Mouse (Mus musculus) midbrain, embryonic 14.5 days (tissue): ENCODE results near the gene Ercc1. TPM values are rescaled to one million over a fixed set of nuclear protein-coding genes. Genes with fewer than 3 reads are reported as not detected.

ENCODE experiments used
- ATAC-seq: fragments of 200-750 bp; cut with Nextera tagmentation; 2 replicates; pipeline ENCODE4 v1.8.0; 2017; ENCODE audit warnings: moderate number of reproducible peaks, moderate library complexity; ENCODE audit not compliant: low FRiP score, low TSS enrichment
- DNase-seq: peaks from one replicate; pipeline ENCODE4 v3.0.0-alpha.2; 2015
- H3K27ac ChIP-seq: fragments of 300-500 bp; sonication (generic); replicated peaks from 2 replicates; pipeline ENCODE4 v1.5.1; 2014; ENCODE audit warnings: mild to moderate bottlenecking, low read depth, low read length, moderate library complexity
- H3K27me3 ChIP-seq: fragments of 300-500 bp; sonication (generic); 2 replicates; pipeline ENCODE4 v1.6.1; 2014; ENCODE audit warnings: low read length, control low read depth, mixed read lengths; ENCODE audit not compliant: control insufficient read depth, insufficient read depth
- H3K36me3 ChIP-seq: fragments of 300-500 bp; sonication (generic); 2 replicates; pipeline ENCODE4 v1.6.1; 2014; ENCODE audit warnings: low read length, control low read depth; ENCODE audit not compliant: control insufficient read depth, insufficient read depth
- H3K4me1 ChIP-seq: fragments of 300-500 bp; sonication (generic); 2 replicates; pipeline ENCODE4 v1.6.1; 2014; ENCODE audit warnings: mild to moderate bottlenecking, antibody characterized with exemption, low read length, control low read depth; ENCODE audit not compliant: control insufficient read depth, insufficient read depth
- H3K4me2 ChIP-seq: fragments of 300-500 bp; sonication (generic); 2 replicates; pipeline ENCODE4 v1.6.1; 2014; ENCODE audit warnings: mild to moderate bottlenecking, low read length, moderate library complexity
- H3K4me3 ChIP-seq: fragments of 300-500 bp; sonication (generic); replicated peaks from 2 replicates; pipeline ENCODE4 v1.5.1; 2014; ENCODE audit warnings: low read depth, low read length
- H3K9ac ChIP-seq: fragments of 300-500 bp; sonication (generic); replicated peaks from 2 replicates; pipeline ENCODE4 v1.6.1; 2014; ENCODE audit warnings: mild to moderate bottlenecking, low read length, moderate library complexity
- H3K9me3 ChIP-seq: fragments of 300-500 bp; sonication (generic); 2 replicates; pipeline ENCODE4 v1.6.1; 2016; ENCODE audit warnings: low read length, control low read depth, mixed read lengths; ENCODE audit not compliant: control insufficient read depth
- WGBS: fragments of 180-500 bp; shearing (Covaris S2); extraction: QIAGEN DNeasy Blood & Tissue Kit; methylation state at CpG from one replicate; pipeline ENCODE4 v1.1.7; 2014; 5-methylcytosine and 5-hydroxymethylcytosine counted together
- polyA plus RNA-seq: library from polyadenylated mRNA; unstranded; fragments of >200 nt; fragmentation: Nextera tagmentation; extraction: Ambion mirVana; gene quantifications from 2 replicates; pipeline ENCODE4 v1.2.1, GENCODE M21; 2014

Gene Ercc1
- polyA plus RNA-seq, 1 experiment from 2014 or later, result 78.9 TPM

- WGBS, result under 1% methylated on average over 45 of the region's 45 CpGs
- H3K4me1 ChIP-seq, result peaks cover 26% of the 10 kb centered on the region
- H3K4me3 ChIP-seq, result peak overlapping the region; percentile 70
- no peaks in the 10 kb centered on the region for H3K9me3 ChIP-seq
- H3K4me2 ChIP-seq, result peak overlapping the region; percentile 97
- no peak overlapping the region for H3K27ac ChIP-seq
- ATAC-seq (peak; percentile 55), DNase-seq (peak; percentile 76)
- 0 out of 2 replicates have a peak, but pooled peaks cover 6% of the 10 kb centered on the region for H3K27me3 ChIP-seq
- peak overlapping the region; percentile 59; the same call in 1 of the 2 replicates for H3K9ac ChIP-seq
- peaks cover 21% of the 10 kb centered on the region for H3K36me3 ChIP-seq
Measured at GRCm38 (mm10) chr7:19359892-19360641, 15.5 kb downstream of the Ercc1 start.

- ATAC-seq (peak; percentile 59), DNase-seq (peak; percentile 89)
- Histone ChIP-seq H3K4me2 (peak overlapping the region; percentile 97), H3K9ac (peak overlapping the region; percentile 38; the same call in 1 of the 2 replicates), H3K4me3 (peak overlapping the region; percentile 70), H3K4me1 (peaks cover 26% of the 10 kb centered on the region), H3K27ac (no peak overlapping the region), H3K9me3 (no peaks in the 10 kb centered on the region), H3K36me3 (peaks cover 16% of the 10 kb centered on the region), H3K27me3 (0 out of 2 replicates have a peak, but pooled peaks cover 6% of the 10 kb centered on the region)
- WGBS, result under 1% methylated on average over 27 of the region's 27 CpGs
Measured at GRCm38 (mm10) chr7:19360944-19361343, 16.4 kb downstream of the Ercc1 start.

- H3K27me3 ChIP-seq, result 0 out of 2 replicates have a peak, but pooled peaks cover 6% of the 10 kb centered on the region
- peaks cover 8% of the 10 kb centered on the region for H3K36me3 ChIP-seq
- ATAC-seq, result no peak
- H3K4me3 ChIP-seq, result peak overlapping the region; percentile 70
- no peak overlapping the region for H3K9ac ChIP-seq
- no peaks in the 10 kb centered on the region for H3K9me3 ChIP-seq
- H3K4me2 ChIP-seq, result peak overlapping the region; percentile 97
- WGBS, result 13% methylated on average over 16 of the region's 16 CpGs
- no peak overlapping the region for H3K27ac ChIP-seq
- peaks cover 26% of the 10 kb centered on the region for H3K4me1 ChIP-seq
- peak; percentile 69 for DNase-seq
Measured at GRCm38 (mm10) chr7:19361720-19362119, 17.1 kb downstream of the Ercc1 start.

- WGBS, result 16% methylated on average over 4 of the region's 4 CpGs
- H3K9ac ChIP-seq, result no peak overlapping the region
- no peak for ATAC-seq
- no peak overlapping the region for H3K4me3 ChIP-seq
- H3K36me3 ChIP-seq, result peaks cover 3% of the 10 kb centered on the region
- no peaks in the 10 kb centered on the region for H3K9me3 ChIP-seq
- no peak for DNase-seq
- H3K27me3 ChIP-seq, result 0 out of 2 replicates have a peak, but pooled peaks cover 6% of the 10 kb centered on the region
- peaks cover 26% of the 10 kb centered on the region for H3K4me1 ChIP-seq
- H3K27ac ChIP-seq, result no peak overlapping the region
- H3K4me2 ChIP-seq, result peak overlapping the region; percentile 97
Measured at GRCm38 (mm10) chr7:19362276-19362675, 17.7 kb downstream of the Ercc1 start.

GRCm38 (mm10) chr7:19363881-19364280 lies 19.3 kb downstream of the Ercc1 start:
- Histone ChIP-seq H3K9me3 (no peaks in the 10 kb centered on the region), H3K9ac (no peak overlapping the region), H3K27ac (no peak overlapping the region), H3K36me3 (no peaks in the 10 kb centered on the region), H3K27me3 (0 out of 2 replicates have a peak, but pooled peaks cover 6% of the 10 kb centered on the region), H3K4me3 (no peak overlapping the region), H3K4me1 (peaks cover 19% of the 10 kb centered on the region), H3K4me2 (no peak overlapping the region)
- ATAC-seq (no peak), DNase-seq (peak; percentile 65)
- 4% methylated on average over 18 of the region's 18 CpGs for WGBS

- H3K27ac ChIP-seq, result no peak overlapping the region
- H3K4me3 ChIP-seq, result no peak overlapping the region
- no peak overlapping the region for H3K4me2 ChIP-seq
- H3K4me1 ChIP-seq, result peaks cover 17% of the 10 kb centered on the region
- H3K9me3 ChIP-seq, result no peaks in the 10 kb centered on the region
- H3K36me3 ChIP-seq, result no peaks in the 10 kb centered on the region
- H3K9ac ChIP-seq, result no peak overlapping the region
- DNase-seq (no peak), ATAC-seq (no peak)
- WGBS, result 82% methylated on average over 4 of the region's 4 CpGs
- 0 out of 2 replicates have a peak, but pooled peaks cover 6% of the 10 kb centered on the region for H3K27me3 ChIP-seq
Measured at GRCm38 (mm10) chr7:19365376-19365775, 20.8 kb downstream of the Ercc1 start.

GRCm38 (mm10) chr7:19368380-19368779 lies 23.8 kb downstream of the Ercc1 start:
- no peak overlapping the region for H3K4me2 ChIP-seq
- H3K9me3 ChIP-seq, result no peaks in the 10 kb centered on the region
- no peaks in the 10 kb centered on the region for H3K27me3 ChIP-seq
- ATAC-seq (no peak), DNase-seq (no peak)
- no peak overlapping the region for H3K27ac ChIP-seq
- WGBS, result 29% methylated on average over 16 of the region's 16 CpGs
- peaks cover 3% of the 10 kb centered on the region; the same call in 1 of the 2 replicates for H3K4me1 ChIP-seq
- no peak overlapping the region for H3K9ac ChIP-seq
- H3K36me3 ChIP-seq, result no peaks in the 10 kb centered on the region
- no peak overlapping the region for H3K4me3 ChIP-seq

GRCm38 (mm10) chr7:19369823-19370425 lies 25.3 kb downstream of the Ercc1 start:
- Histone ChIP-seq H3K9me3 (no peaks in the 10 kb centered on the region), H3K4me3 (peak overlapping the region; percentile 41), H3K4me2 (peak overlapping the region; percentile 69), H3K4me1 (peaks cover 3% of the 10 kb centered on the region; the same call in 1 of the 2 replicates), H3K27ac (no peak overlapping the region), H3K36me3 (no peaks in the 10 kb centered on the region), H3K27me3 (no peaks in the 10 kb centered on the region), H3K9ac (peak overlapping the region; percentile 57)
- ATAC-seq, result peak; percentile 84
- WGBS, result 10% methylated on average over 46 of the region's 46 CpGs
- DNase-seq, result peak; percentile 88
